Mouse (Mus musculus): ENCODE results near the gene Krt7.

GRCm38 (mm10) chr15:101364425-101364824 lies 46.4 kb upstream of the Krt7 start:
- TF ChIP-seq EP300 (IDR thresholded peaks at IDR 0.05; ENCODE audit: insufficient read depth, low read depth, low read length) (no peak), CTCF (IDR thresholded peaks at IDR 0.05; ENCODE audit: low read depth, low read length) (no peak)

Data from ES-Bruce4 (cell line).